Mouse (Mus musculus): ENCODE measurements around the gene Nacc1. TPM values are rescaled to one million over a fixed set of nuclear protein-coding genes. Genes with fewer than 3 reads are reported as not detected.
"Not testable (repeated sequence)": the region's sequence is repeated elsewhere in the genome, so short reads cannot be mapped to it uniquely, and the experiment has no call there.

The Nacc1 gene
- polyA plus RNA-seq, 1 experiment from 2014 or later, result 21.3 TPM

DNA sequence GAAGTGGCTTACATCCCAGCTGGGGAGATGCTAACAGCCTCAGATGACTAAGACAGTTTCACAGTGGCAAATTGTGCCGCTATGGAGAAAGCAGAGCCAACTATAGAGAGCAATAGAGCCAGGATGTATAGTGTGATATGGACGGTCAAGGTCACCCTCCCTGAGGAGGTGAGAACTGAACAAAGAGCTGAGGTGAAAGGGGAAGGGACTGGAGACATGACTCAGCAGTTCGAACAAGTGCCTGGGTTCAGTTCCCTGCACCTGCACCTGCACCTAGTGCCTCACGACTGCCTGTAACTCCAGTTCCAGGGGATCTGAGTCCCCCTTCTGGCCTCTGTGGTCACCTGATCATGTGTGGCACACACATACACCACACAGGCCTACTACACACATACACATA, 57.5 kb downstream of the Nacc1 start:
- Histone ChIP-seq H3K4me1 (peaks cover 18% of the 10 kb centered on the region), H3K9ac (no peak overlapping the region), H3K9me3 (replicated peaks) (no peaks in the 10 kb centered on the region), H3K4me2 (replicated peaks) (no peak overlapping the region), H3K27me3 (no peaks in the 10 kb centered on the region), H3K36me3 (peaks cover 22% of the 10 kb centered on the region), H3K27ac (no peak overlapping the region), H3K4me3 (no peak overlapping the region)
- ATAC-seq (ENCODE audit: low FRiP score), result no peak
- 86% methylated on average over 4 of the region's 4 CpGs for WGBS

DNA sequence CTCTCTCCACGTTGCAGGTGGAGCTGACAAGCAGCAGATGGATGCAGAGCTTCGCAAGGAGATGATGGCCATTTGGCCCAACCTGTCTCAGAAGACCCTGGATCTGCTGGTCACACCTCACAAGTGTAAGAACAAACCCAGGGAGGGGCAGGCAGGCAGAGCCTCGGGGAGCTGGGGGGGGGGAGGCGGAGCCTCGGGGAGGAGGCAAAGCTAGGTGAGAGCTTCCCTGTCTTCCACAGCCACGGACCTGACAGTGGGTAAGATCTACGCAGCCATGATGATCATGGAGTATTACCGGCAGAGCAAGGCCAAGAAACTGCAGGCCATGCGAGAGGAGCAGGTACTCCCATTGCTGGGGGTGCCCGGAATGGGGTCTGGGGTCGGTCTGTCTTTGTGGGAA, 58.1 kb downstream of the Nacc1 start:
- Histone ChIP-seq H3K36me3 (peaks cover 22% of the 10 kb centered on the region), H3K27ac (no peak overlapping the region), H3K4me1 (peaks cover 12% of the 10 kb centered on the region), H3K4me2 (replicated peaks) (no peak overlapping the region), H3K27me3 (no peaks in the 10 kb centered on the region), H3K9me3 (replicated peaks) (no peaks in the 10 kb centered on the region), H3K9ac (no peak overlapping the region), H3K4me3 (no peak overlapping the region)
- 81% methylated on average over 11 of the region's 11 CpGs for WGBS
- ATAC-seq (ENCODE audit: low FRiP score), result no peak

DNA sequence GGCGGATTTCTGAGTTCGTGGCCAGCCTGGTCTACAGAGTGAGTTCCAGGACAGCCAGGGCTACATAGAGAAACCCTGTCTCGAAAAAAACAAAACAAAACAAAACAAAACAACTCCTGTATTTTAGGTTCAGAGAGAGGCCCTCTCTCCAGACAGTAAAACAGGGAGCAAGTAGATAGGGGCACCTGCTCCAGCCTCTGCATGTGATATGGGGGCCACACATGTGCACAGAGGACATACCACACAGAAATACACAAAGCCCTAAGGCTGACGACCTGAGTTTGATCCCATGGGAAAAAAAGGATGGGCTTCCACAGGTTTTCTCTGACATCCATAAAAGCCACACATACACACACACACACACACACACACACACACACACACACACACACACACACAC, 64.2 kb downstream of the Nacc1 start:
- 79% methylated on average over 4 of the region's 4 CpGs for WGBS
- not testable (repeated sequence) for H3K9me3 ChIP-seq (replicated peaks)

DNA sequence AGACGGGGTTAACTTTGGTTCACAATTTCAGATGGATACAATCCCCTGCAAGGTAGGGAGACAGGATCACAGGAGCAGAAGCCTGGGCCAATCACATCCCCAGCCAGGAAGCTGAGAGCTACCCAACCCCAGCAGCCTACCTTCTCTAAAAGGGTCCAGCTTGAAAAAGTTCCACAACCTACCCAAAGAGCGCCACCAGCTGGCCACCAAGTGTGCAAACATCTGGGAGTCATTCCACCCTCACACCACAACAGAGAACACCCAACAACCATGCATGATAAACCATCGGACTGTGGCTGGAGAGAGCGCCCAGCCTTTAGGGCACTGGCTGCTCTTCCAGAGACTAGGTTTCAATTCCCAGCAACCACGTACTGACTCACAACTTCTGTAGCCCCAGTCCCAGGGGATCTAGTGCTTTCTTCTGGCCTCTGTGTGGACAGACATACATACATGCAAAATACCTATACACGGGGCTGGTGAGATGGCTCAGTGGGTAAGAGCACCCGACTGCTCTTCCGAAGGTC, 66.5 kb downstream of the Nacc1 start:
- no peak overlapping the region for H3K9ac ChIP-seq
- H3K9me3 ChIP-seq (replicated peaks), result no peaks in the 10 kb centered on the region
- WGBS, result 72% methylated on average over 8 of the region's 8 CpGs

More for the DNA sequence above, 64.2 kb downstream of the Nacc1 start:
- not testable (repeated sequence) for H3K9ac ChIP-seq; H3K4me2 ChIP-seq (replicated peaks); ATAC-seq (ENCODE audit: low FRiP score); H3K27me3 ChIP-seq; H3K36me3 ChIP-seq; H3K27ac ChIP-seq; H3K4me3 ChIP-seq; H3K4me1 ChIP-seq

More for the DNA sequence above, 66.5 kb downstream of the Nacc1 start:
- no peak overlapping the region for H3K27ac ChIP-seq
- no peaks in the 10 kb centered on the region for H3K36me3 ChIP-seq
- H3K4me3 ChIP-seq, result no peak overlapping the region
- ATAC-seq (ENCODE audit: low FRiP score), result no peak
- H3K4me2 ChIP-seq (replicated peaks), result no peak overlapping the region
- H3K27me3 ChIP-seq, result 0 out of 2 replicates have a peak, but pooled peaks cover 3% of the 10 kb centered on the region
- peaks cover 12% of the 10 kb centered on the region for H3K4me1 ChIP-seq

Other genes starting within 250 kb of the Nacc1 start
- gene Ier2, start 25.0 kb downstream of the Nacc1 start, polyA plus RNA-seq (2016; fragmentation: Nextera tagmentation; extraction: Ambion mirVana), result 62.5 and 64.8 TPM in 2 replicates
- gene Trmt1, start 1.6 kb downstream of the Nacc1 start, polyA plus RNA-seq (2016; fragmentation: Nextera tagmentation; extraction: Ambion mirVana), result 51.2 and 55.9 TPM in 2 replicates
- gene Lyl1, start 13.6 kb upstream of the Nacc1 start, polyA plus RNA-seq (2016; fragmentation: Nextera tagmentation; extraction: Ambion mirVana), result 4.6 and 4.9 TPM in 2 replicates
- gene G430095P16Rik, start 35.1 kb upstream of the Nacc1 start, polyA plus RNA-seq (2016; fragmentation: Nextera tagmentation; extraction: Ambion mirVana), result 3.0 and 3.6 TPM in 2 replicates
- gene Nfix, start 112.5 kb upstream of the Nacc1 start, polyA plus RNA-seq (2016; fragmentation: Nextera tagmentation; extraction: Ambion mirVana), result 11.6 and 14.2 TPM in 2 replicates
- 6.6 and 7.1 TPM in 2 replicates for gene Dand5, start 135.0 kb upstream of the Nacc1 start, polyA plus RNA-seq (2016; fragmentation: Nextera tagmentation; extraction: Ambion mirVana)
- gene Gadd45gip1, start 143.7 kb upstream of the Nacc1 start, polyA plus RNA-seq (2016; fragmentation: Nextera tagmentation; extraction: Ambion mirVana), result 35.7 and 38.6 TPM in 2 replicates
- 88.8 and 101 TPM in 2 replicates for gene Rad23a, start 152.8 kb upstream of the Nacc1 start, polyA plus RNA-seq (2016; fragmentation: Nextera tagmentation; extraction: Ambion mirVana)
- gene Calr, start 159.1 kb upstream of the Nacc1 start, polyA plus RNA-seq (2016; fragmentation: Nextera tagmentation; extraction: Ambion mirVana), result 792 and 820 TPM in 2 replicates
- gene Farsa, start 169.1 kb upstream of the Nacc1 start, polyA plus RNA-seq (2016; fragmentation: Nextera tagmentation; extraction: Ambion mirVana), result 92.2 and 98.9 TPM in 2 replicates
- 37.2 TPM in 2 replicates for gene Syce2, start 184.2 kb upstream of the Nacc1 start, polyA plus RNA-seq (2016; fragmentation: Nextera tagmentation; extraction: Ambion mirVana)
- gene Gcdh, start 206.1 kb upstream of the Nacc1 start, polyA plus RNA-seq (2016; fragmentation: Nextera tagmentation; extraction: Ambion mirVana), result 32.8 and 35.0 TPM in 2 replicates
- gene Klf1, start 214.1 kb upstream of the Nacc1 start, polyA plus RNA-seq (2016; fragmentation: Nextera tagmentation; extraction: Ambion mirVana), result 3.7 and 4.2 TPM in 2 replicates
- gene Dnase2a, start 220.7 kb upstream of the Nacc1 start, polyA plus RNA-seq (2016; fragmentation: Nextera tagmentation; extraction: Ambion mirVana), result 7.6 and 8.6 TPM in 2 replicates
- gene Mast1, start 249.5 kb upstream of the Nacc1 start, polyA plus RNA-seq (2016; fragmentation: Nextera tagmentation; extraction: Ambion mirVana), result 36.8 and 37.9 TPM in 2 replicates